Mouse (Mus musculus): ENCODE measurements around the gene Fam168a.

The Fam168a gene

GRCm38 (mm10) chr7:100860450-100860849, 154.0 kb downstream of the Fam168a start:
- no peak for ATAC-seq (ENCODE audit: insufficient number of reproducible peaks, low FRiP score, low TSS enrichment)

- ATAC-seq (ENCODE audit: insufficient number of reproducible peaks, low FRiP score, low TSS enrichment) = no peak
These were observed 154.8 kb downstream of the Fam168a start for GRCm38 (mm10) chr7:100861209-100861608.

GRCm38 (mm10) chr7:100862353-100862752, 155.9 kb downstream of the Fam168a start:
- ATAC-seq (ENCODE audit: insufficient number of reproducible peaks, low FRiP score, low TSS enrichment) = no peak

GRCm38 (mm10) chr7:100862828-100863638, 156.6 kb downstream of the Fam168a start, which contains the start of gene Relt:
Gene Relt, minus strand, starts transcription at chr7:100863446.
- ATAC-seq (ENCODE audit: insufficient number of reproducible peaks, low FRiP score, low TSS enrichment) = peak; percentile 65

GRCm38 (mm10) chr7:100866675-100867074, 160.2 kb downstream of the Fam168a start:
- ATAC-seq (ENCODE audit: insufficient number of reproducible peaks, low FRiP score, low TSS enrichment) = no peak

GRCm38 (mm10) chr7:100867561-100867960, 161.1 kb downstream of the Fam168a start:
- no peak for ATAC-seq (ENCODE audit: insufficient number of reproducible peaks, low FRiP score, low TSS enrichment)

- ATAC-seq (ENCODE audit: insufficient number of reproducible peaks, low FRiP score, low TSS enrichment) = no peak
These were observed 162.1 kb downstream of the Fam168a start for GRCm38 (mm10) chr7:100868551-100868950.

- no peak for ATAC-seq (ENCODE audit: insufficient number of reproducible peaks, low FRiP score, low TSS enrichment)
These were observed 163.6 kb downstream of the Fam168a start for GRCm38 (mm10) chr7:100869877-100870629.

GRCm38 (mm10) chr7:100871355-100871754, 164.9 kb downstream of the Fam168a start:
- ATAC-seq (ENCODE audit: insufficient number of reproducible peaks, low FRiP score, low TSS enrichment) = no peak

- no peak for ATAC-seq (ENCODE audit: insufficient number of reproducible peaks, low FRiP score, low TSS enrichment)
These were observed 165.5 kb downstream of the Fam168a start for GRCm38 (mm10) chr7:100871892-100872291.

- ATAC-seq (ENCODE audit: insufficient number of reproducible peaks, low FRiP score, low TSS enrichment) = no peak
These were observed 166.8 kb downstream of the Fam168a start for GRCm38 (mm10) chr7:100873197-100873596.

GRCm38 (mm10) chr7:100875822-100876221, 169.4 kb downstream of the Fam168a start:
- no peak for ATAC-seq (ENCODE audit: insufficient number of reproducible peaks, low FRiP score, low TSS enrichment)

GRCm38 (mm10) chr7:100876293-100876692, 169.9 kb downstream of the Fam168a start:
- no peak for ATAC-seq (ENCODE audit: insufficient number of reproducible peaks, low FRiP score, low TSS enrichment)

GRCm38 (mm10) chr7:100876771-100877170, 170.3 kb downstream of the Fam168a start:
- ATAC-seq (ENCODE audit: insufficient number of reproducible peaks, low FRiP score, low TSS enrichment) = no peak

GRCm38 (mm10) chr7:100879595-100879994, 173.2 kb downstream of the Fam168a start:
- no peak for ATAC-seq (ENCODE audit: insufficient number of reproducible peaks, low FRiP score, low TSS enrichment)

- ATAC-seq (ENCODE audit: insufficient number of reproducible peaks, low FRiP score, low TSS enrichment) = no peak
These were observed 175.1 kb downstream of the Fam168a start for GRCm38 (mm10) chr7:100881531-100881930.

GRCm38 (mm10) chr7:100881950-100882349, 175.5 kb downstream of the Fam168a start:
- ATAC-seq (ENCODE audit: insufficient number of reproducible peaks, low FRiP score, low TSS enrichment) = no peak

- no peak for ATAC-seq (ENCODE audit: insufficient number of reproducible peaks, low FRiP score, low TSS enrichment)
These were observed 178.0 kb downstream of the Fam168a start for GRCm38 (mm10) chr7:100884460-100884859.

GRCm38 (mm10) chr7:100886535-100886934, 180.1 kb downstream of the Fam168a start:
- ATAC-seq (ENCODE audit: insufficient number of reproducible peaks, low FRiP score, low TSS enrichment) = no peak

Measured in cerebellum, adult (tissue).